Mouse (Mus musculus) ovary, postnatal 14 days (tissue): Measurements from ENCODE around the gene Krtap29-1.

Source experiments
- DNase-seq: peaks from one replicate; pipeline ENCODE4 v3.0.0; 2022; ENCODE audit warnings: low spot score

Krtap29-1 gene

DNA sequence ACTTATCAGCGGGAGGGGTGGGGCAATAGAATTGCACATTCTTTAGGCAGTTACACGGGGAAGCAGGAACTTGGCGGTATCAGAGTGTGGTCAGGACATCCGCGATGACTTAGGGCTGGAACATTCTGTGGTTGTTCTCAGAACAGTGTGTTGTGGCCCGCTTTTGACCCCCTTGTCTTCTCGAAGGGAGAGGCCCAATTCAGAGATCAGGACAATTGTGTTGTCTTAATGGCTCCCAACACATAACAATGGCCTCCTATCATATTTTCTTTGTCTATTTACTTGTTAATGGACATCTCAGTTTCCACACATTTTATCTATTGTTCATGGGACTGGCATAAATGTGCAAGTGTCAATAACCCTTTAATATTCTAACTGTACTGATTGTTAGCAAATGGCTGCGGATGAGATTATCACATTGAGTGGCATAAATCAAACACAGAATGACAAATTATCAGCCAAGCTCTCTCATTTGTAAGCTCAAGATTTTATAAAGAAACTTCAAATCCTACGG lies 41.0 kb downstream of the Krtap29-1 start:
- DNase-seq, result no peak

- DNase-seq, result no peak
These were observed 42.9 kb downstream of the Krtap29-1 start, which contains the start of gene Krtap31-2 for GRCm38 (mm10) chr11:99935991-99936390. Gene Krtap31-2, plus strand, starts transcription at chr11:99936291.
